Mouse (Mus musculus) spleen, adult 12 weeks (tissue): ENCODE measurements around the gene 2510002D24Rik.
A peak's percentile ranks its signal among the peaks of the same experiment; 100 is the strongest.
"Not testable (repeated sequence)": the region's sequence is repeated elsewhere in the genome, so short reads cannot be mapped to it uniquely, and the experiment has no call there.

ENCODE experiments used
- DNase-seq: peaks from one replicate; pipeline ENCODE4 v3.0.0; 2022; ENCODE audit warnings: low spot score

2510002D24Rik gene

DNA sequence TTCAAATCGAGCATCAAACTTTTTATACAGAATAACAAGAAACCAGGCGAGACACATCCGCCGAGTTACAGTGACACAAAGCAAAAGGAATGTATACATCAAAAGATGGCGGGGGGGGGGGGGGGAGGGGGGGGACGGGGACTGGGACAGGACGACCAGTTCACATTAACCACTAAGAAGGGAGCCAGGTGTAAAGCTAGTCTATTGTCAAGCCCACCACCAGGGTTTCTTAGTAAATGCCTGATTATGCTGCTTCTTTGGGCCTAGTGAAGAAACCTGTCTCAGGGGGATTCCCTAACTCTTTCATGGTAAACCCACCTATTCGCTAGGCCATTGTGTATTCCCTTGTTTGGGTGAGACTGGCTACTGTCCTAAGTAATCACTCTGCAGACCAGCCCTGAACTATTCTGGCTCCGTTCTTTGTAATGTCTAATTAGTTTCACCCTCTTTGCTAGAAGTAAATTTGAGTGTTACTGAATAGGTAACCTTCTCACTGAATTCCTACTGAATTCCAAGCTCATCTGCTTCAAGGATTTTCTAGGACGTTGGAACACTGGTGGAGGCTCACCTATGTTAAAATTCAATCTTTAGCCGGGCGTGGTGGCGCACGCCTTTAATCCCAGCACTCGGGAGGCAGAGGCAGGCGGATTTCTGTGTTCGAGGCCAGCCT, 13.3 kb downstream of the 2510002D24Rik start:
- not testable (repeated sequence) for DNase-seq

DNA sequence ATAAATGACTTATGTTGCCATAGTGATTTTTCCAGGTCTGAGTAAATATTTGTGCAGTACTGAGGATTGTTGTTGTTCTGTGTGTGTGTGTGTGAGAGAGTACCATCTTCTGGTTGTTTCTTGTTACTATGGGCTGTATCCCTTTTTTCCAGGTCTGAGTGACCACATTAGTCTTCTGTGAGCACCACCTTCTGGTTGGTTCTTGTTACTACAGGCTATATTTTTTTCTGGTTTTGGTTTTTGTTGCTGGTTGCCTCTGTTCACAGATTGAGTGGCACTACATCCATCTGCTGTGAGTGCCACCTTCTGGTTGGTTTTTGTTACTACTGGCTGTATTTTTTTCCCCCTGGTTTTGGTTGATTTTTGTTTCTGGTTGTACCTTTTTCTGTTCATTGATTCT, 22.2 kb downstream of the 2510002D24Rik start:
- DNase-seq: no peak

DNA sequence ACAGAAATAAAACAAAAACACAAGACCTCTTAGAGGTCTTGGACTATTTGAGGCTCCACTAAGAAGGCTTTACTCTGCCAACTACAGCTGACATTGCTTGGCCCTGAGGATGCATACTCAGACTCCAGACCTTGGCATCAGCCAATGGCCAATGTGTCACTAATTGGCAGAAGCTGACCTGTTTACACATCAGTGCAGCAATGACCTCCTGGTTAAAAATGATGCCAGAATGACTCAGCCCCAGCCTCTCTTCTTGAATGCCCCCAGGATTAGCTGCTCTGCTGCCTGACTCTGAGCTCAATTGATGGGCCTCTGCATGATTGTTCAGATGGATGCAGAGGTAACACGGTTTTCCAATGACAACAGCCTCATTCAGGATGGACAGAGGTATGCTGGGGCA, 23.8 kb downstream of the 2510002D24Rik start:
- DNase-seq: no peak

DNA sequence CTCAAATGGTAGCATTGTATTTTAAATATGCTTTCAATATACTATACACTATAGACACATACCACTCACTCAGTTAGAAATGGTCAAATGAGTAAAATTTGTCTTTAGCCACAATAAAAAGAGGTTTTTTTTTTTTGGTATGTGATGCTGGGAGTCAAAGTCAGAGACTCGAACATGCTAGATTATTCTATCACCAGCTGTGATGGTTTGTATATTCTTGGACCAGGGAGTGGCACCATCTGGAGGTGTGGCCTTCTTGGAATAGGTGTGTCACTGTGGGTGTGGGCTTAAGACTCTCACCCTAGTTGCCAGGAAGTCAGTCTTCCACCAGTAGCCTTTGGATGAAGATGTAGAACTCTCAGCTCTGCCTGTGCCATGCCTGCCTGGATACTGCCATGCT, 34.1 kb downstream of the 2510002D24Rik start:
- DNase-seq: not testable (repeated sequence)

DNA sequence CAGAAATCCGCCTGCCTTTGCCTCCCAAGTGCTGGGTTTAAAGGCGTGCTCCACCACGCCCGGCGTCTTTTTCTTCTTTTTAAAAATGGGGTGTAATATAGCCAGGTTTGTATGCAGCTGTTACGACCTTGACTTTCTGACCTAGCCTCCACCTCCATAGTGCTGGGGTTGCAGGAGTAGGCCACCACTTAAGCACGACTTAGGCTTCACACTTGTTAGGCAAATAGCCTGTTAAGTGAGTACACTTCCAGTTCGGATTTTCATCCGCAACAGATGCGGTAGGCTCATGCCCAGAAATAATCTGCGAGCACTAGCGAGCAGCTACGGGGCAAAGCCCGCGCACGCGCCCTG, 39.7 kb downstream of the 2510002D24Rik start:
- no peak for DNase-seq

DNA sequence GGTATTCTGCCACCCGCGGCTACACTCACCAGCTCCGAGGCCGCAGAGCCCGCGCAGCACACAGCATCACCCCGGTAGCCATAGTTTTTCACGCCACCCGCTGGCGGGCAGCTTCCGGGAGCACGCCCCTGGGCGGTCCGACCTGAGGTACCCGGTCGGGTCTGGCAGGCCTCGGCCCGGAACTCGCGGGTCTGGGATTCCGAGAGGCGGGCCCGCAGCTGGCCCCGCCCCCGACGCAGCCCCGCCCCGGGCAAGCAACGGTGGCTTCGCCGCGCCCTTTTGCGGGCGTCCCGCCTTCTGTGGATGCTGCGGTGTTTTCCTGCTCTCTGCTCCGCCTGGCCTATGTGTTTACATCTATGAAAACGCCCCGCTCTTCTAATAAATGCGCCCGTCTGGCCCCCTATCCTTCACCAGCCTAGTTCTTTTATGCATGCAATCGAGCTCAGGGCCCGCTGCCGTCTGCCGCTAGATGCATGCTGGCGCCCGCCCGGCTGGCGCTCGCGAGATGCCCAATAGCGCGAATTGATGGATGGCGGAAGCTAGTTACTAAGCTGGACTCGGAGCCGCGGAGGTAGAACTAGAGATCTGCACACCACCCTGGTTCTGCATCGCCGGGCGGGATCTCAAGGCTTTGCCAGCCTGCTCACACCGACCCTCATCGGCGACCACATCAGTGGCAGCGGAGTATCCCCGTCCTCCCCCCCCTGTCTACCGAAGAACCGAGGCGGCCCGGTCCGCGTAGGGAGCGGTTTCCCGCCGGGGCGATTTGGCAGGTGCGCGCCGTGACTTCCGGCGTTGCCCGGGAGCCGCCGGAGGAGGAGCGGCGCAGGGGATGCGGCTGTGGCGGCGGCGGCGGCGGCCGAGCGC, 40.3 kb downstream of the 2510002D24Rik start, which contains the start of the genes Mrpl40 and Hira:
Gene Mrpl40 (minus strand): TSS at position 421 of the 867 bp plus-strand sequence.
Gene Hira (plus strand): TSS at position 596 of the 867 bp plus-strand sequence.
- peak; percentile 97 for DNase-seq

DNA sequence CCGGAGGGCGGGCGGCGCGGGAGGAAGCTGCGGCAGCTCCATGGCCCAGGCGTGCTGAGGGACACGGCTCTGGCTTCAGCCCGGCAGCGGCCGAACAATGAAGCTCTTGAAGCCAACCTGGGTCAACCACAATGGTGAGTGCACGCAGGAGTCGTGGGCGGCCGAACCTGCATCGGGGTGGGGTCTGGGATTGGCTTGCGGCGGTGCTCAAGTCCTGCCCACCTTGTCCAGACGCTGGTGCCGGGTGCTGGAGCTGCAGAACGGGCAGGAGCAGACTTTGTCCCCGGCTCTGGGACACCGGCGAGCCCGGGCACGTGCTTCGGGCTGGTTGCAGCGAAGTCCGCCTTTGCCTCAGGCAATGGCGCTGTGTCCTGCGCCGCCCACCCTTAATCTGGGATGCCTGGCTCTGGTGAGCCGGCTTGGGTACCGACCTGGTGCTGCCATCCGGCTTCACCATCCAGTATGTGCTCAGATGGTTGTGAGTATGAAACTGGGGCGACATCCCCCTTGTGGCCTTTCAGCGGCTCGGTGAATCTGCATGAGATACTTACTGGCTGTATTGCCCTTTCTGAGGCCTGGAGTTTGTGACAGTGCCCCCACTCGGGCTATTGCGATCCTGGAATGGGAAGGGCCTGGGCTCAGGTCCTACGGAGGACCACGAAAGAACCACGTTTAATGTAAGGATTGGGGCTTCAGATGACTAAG, 41.2 kb downstream of the 2510002D24Rik start:
- no peak for DNase-seq

DNA sequence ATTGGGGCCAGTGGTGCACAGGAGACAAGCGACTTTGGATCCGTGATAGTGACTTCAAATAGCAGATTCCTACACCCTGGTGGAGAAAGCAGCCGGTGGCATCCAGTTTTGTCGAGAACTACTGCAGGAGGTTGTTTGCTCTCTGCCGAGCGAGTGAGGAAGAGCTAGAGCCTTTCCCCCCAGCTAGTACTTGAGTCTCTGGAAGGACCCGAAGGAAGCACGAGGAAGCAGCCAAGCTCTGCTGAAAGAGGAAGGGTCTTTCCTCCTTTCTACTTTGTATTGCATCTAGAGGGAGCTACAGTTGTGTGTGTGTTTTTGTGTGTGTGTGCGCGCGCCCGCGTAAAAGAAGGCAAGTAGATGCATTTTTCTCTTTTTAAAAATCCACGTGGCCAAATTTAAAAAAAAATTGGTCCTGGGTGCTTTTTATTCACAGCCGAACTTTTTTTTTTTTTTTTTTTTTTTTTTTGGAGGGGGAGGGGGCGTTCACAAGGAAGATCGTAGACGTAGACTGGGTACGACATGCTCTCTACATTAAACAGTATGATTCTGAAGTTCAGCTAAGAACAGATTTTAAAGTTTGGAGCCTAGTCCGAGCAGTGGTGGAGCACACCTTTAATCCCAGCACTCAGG, 41.8 kb downstream of the 2510002D24Rik start:
- DNase-seq: peak; percentile 44

DNA sequence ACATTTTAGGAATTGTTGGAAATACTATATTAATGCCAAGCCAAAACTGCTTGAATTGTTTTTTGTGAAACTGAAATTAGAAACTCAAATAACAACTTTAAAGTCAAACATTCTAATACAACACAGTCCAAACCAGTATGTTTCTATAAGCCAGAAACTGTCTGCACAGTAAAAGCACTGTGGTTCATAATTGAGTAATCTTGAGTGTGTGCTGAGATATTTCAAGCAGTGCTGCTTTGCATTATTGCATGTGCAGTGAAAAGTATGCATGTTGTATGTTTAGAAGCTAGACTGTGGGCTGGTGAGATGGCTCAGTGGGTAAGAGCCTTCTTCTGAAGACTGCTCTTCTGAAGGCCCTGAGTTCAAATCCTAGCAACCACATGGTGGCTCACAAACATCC, 47.7 kb downstream of the 2510002D24Rik start:
- DNase-seq: no peak
